13 mouse cellular contexts compared by ENCODE assay signal in genomic region chr10:96309766-96310165, GRCm38 (mm10).
DNase-seq lines count a peak whose midpoint lies in the region; ATAC-seq lines count a peak whose summit lies in the region.
"Had no signal": no experiment of that assay in that cellular context is flagged by ENCODE, and none has a peak within 500 bp of the region (broad histone marks: within the 10 kb centered on the region; RNA-seq: fewer than 3 reads in every experiment).

No protein-coding gene starts in this region.

- no peak overlapping the region for H3K27ac ChIP-seq in lung, embryonic 16.5 days (ENCODE audit: low read length)
- H3K27ac ChIP-seq in embryonic facial prominence, embryonic 13.5 days, result peak overlapping the region; percentile 22; the same call in 1 of the 2 replicates
- peak overlapping the region; percentile 59 for H3K27ac ChIP-seq in forebrain, embryonic 15.5 days (replicated peaks)
- H3K27ac ChIP-seq in stomach, embryonic 14.5 days (ENCODE audit: low read length), result peak overlapping the region; percentile 22; the same call in 1 of the 2 replicates
- H3K27ac ChIP-seq: kidney, postnatal 0 days had no signal

- H3K4me2 ChIP-seq in lung, embryonic 16.5 days (ENCODE audit: low read depth, low read length), result no peak overlapping the region
- H3K4me2 ChIP-seq in embryonic facial prominence, embryonic 13.5 days, result no peak overlapping the region
- H3K4me2 ChIP-seq in forebrain, embryonic 15.5 days (replicated peaks), result no peak overlapping the region
- no peak overlapping the region for H3K4me2 ChIP-seq in stomach, embryonic 14.5 days (replicated peaks; ENCODE audit: low read depth, low read length)
- H3K4me2 ChIP-seq: liver, embryonic 11.5 days had no signal

- no peak for DNase-seq in lung, adult 18-20 months
- DNase-seq in liver, result no peak
- DNase-seq in layer of hippocampus, adult 9-10 months (ENCODE audit: low spot score), result no peak
- DNase-seq: adrenal gland, adult 8-10 months; layer of hippocampus, adult 9-11 months; right cerebral cortex, postnatal 25 days; thymus, postnatal 36 days had no signal

- peak; percentile 9 for ATAC-seq in lung, embryonic 16.5 days (ENCODE audit: low read depth)
- ATAC-seq in embryonic facial prominence, embryonic 13.5 days (ENCODE audit: insufficient number of reproducible peaks, insufficient read depth, low FRiP score, low TSS enrichment, low read depth), result no peak
- ATAC-seq in forebrain, embryonic 15.5 days (replicated peaks), result 0 out of 2 replicates have a peak, but pooled peaks have one; percentile 17
- ATAC-seq in stomach, embryonic 14.5 days (ENCODE audit: insufficient number of reproducible peaks, insufficient read depth, low FRiP score, low read depth), result no peak

- H3K4me3 ChIP-seq in lung, embryonic 16.5 days (ENCODE audit: low read length), result no peak overlapping the region
- H3K4me3 ChIP-seq in embryonic facial prominence, embryonic 13.5 days, result no peak overlapping the region
- H3K4me3 ChIP-seq in forebrain, embryonic 15.5 days, result no peak overlapping the region
- H3K4me3 ChIP-seq in stomach, embryonic 14.5 days (ENCODE audit: low read depth, low read length), result no peak overlapping the region

- peaks cover 9% of the 10 kb centered on the region for H3K9me3 ChIP-seq in lung, embryonic 16.5 days (ENCODE audit: control insufficient read depth, low read length)
- peaks cover 8% of the 10 kb centered on the region; the same call in 1 of the 2 replicates for H3K9me3 ChIP-seq in embryonic facial prominence, embryonic 13.5 days
- 0 out of 2 replicates have a peak, but pooled peaks cover 4% of the 10 kb centered on the region for H3K9me3 ChIP-seq in forebrain, embryonic 15.5 days
- H3K9me3 ChIP-seq in stomach, embryonic 14.5 days (ENCODE audit: control insufficient read depth, low read depth, low read length), result peaks cover 9% of the 10 kb centered on the region; the same call in 1 of the 2 replicates

- H3K9ac ChIP-seq in lung, embryonic 16.5 days (ENCODE audit: low read length), result no peak overlapping the region
- no peak overlapping the region for H3K9ac ChIP-seq in embryonic facial prominence, embryonic 13.5 days
- no peak overlapping the region for H3K9ac ChIP-seq in forebrain, embryonic 15.5 days (replicated peaks)
- H3K9ac ChIP-seq in stomach, embryonic 14.5 days (replicated peaks; ENCODE audit: low read depth, low read length), result no peak overlapping the region

- H3K4me1 ChIP-seq in lung, embryonic 16.5 days (replicated peaks; ENCODE audit: control insufficient read depth, insufficient read depth, low read length), result peaks cover 14% of the 10 kb centered on the region
- H3K4me1 ChIP-seq in embryonic facial prominence, embryonic 13.5 days, result peaks cover 31% of the 10 kb centered on the region
- H3K4me1 ChIP-seq in forebrain, embryonic 15.5 days, result peaks cover 15% of the 10 kb centered on the region
- H3K4me1 ChIP-seq in stomach, embryonic 14.5 days (ENCODE audit: control insufficient read depth, insufficient read depth, low read length), result peaks cover 17% of the 10 kb centered on the region

- H3K27me3 ChIP-seq in lung, embryonic 16.5 days (ENCODE audit: control insufficient read depth, insufficient read depth, low read depth, low read length), result no peaks in the 10 kb centered on the region
- no peaks in the 10 kb centered on the region for H3K27me3 ChIP-seq in embryonic facial prominence, embryonic 13.5 days
- no peaks in the 10 kb centered on the region for H3K27me3 ChIP-seq in forebrain, embryonic 15.5 days
- no peaks in the 10 kb centered on the region for H3K27me3 ChIP-seq in stomach, embryonic 14.5 days (ENCODE audit: control insufficient read depth, insufficient read depth, low read length)

- 39% methylated on average over 4 of the region's 4 CpGs for WGBS in lung, embryonic 16.5 days
- 81% methylated on average over 4 of the region's 4 CpGs for WGBS in embryonic facial prominence, embryonic 13.5 days
- 69% methylated on average over 4 of the region's 4 CpGs for WGBS in forebrain, embryonic 15.5 days
- WGBS in stomach, embryonic 14.5 days, result 59% methylated on average over 4 of the region's 4 CpGs

- no peaks in the 10 kb centered on the region for H3K36me3 ChIP-seq in lung, embryonic 16.5 days (ENCODE audit: control insufficient read depth, insufficient read depth, low read length)
- no peaks in the 10 kb centered on the region for H3K36me3 ChIP-seq in embryonic facial prominence, embryonic 13.5 days
- no peaks in the 10 kb centered on the region for H3K36me3 ChIP-seq in forebrain, embryonic 15.5 days
- H3K36me3 ChIP-seq in stomach, embryonic 14.5 days (ENCODE audit: control insufficient read depth, insufficient read depth, low read length), result no peaks in the 10 kb centered on the region

Comparison
In these comparisons a context has a peak if more than half of its experiments do, and no peak if none do; other contexts are left out.
1. ATAC-seq: peak in lung, embryonic 16.5 days (single experiment) and forebrain, embryonic 15.5 days (single experiment); none in embryonic facial prominence, embryonic 13.5 days (single experiment) and stomach, embryonic 14.5 days (single experiment).